Mouse (Mus musculus) T-helper 17 cell (primary cell): Measurements from ENCODE around the gene Scgb3a1.

Experiments
- in situ Hi-C, 2 experiments: fragments of 300-600 bp; cut with MboI, MseI; formaldehyde crosslinking; loops; 1 replicate in 1 of 2; 2 replicates in 1 of 2; pipeline ENCODE4 v1.15.1; 2025; ENCODE audit warnings: high pct_unique_total_duplicates in 2 of 2

The Scgb3a1 gene

DNA sequence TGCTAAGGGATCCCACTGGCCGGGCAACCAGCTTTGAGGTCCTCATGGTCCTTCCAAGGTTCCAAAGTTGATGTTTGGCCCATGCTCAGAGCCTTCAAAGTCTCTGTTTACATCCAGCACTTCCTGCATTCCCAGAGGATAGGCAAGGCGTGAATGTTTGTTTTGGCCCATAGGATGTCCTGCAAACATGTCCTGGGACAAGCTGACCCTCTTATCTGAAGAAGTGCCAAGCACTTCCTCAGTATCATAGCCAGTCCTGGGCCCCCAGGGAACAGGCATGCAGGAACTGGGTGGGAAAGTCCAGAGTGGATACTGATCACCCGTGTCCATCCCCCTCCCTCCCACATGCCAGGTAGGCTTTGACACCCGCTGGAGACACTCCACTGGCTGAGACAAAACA lies 5.3 kb upstream of the Scgb3a1 start:
- in situ Hi-C loops = loop anchor here (5.0 kb wide), 2 partner anchors 214 to 299 kb away; no protein-coding TSS in a partner anchor

DNA sequence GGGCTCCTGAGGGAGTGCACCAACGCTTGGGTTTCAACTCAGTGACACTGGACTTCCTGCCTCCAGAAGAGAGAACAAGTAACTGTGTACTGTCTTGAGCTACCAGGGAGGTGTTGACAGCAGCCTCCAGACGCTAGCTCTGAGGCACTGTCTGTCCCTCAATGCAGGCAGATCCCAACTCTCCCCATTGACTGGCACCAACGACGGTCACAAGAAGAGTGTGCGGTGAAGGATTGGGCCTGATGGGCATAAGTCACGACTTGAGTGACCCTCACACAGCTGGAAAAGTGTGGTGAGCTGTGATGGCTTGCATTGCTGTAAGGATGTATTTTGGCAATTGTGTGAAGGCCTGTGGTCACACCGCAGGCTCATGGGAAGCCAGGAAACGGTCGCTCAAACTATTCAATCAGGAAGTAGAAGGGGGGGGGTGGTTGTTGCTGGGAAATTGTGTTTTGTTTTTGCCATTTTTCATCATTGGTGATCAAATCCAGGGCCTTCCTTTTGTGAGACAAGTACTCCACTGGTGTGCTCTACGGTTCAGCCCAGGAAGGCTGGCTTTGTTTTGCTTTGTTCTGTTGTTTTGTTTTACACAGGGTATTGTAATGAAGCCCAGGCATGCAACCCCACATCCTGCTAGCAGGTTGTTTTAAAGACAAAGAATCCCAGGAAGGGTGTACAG lies 4.5 kb upstream of the Scgb3a1 start:
- in situ Hi-C loops = loop anchor here (5.0 kb wide), 2 partner anchors 213 to 298 kb away; no protein-coding TSS in a partner anchor

- in situ Hi-C loops = loop anchor here (5.0 kb wide), 2 partner anchors 213 to 298 kb away; no protein-coding TSS in a partner anchor
These were observed 4.0 kb upstream of the Scgb3a1 start for GRCm38 (mm10) chr11:49659470-49659799.

GRCm38 (mm10) chr11:49662292-49662780 lies 1.1 kb upstream of the Scgb3a1 start:
- in situ Hi-C loops = no loop called here

DNA sequence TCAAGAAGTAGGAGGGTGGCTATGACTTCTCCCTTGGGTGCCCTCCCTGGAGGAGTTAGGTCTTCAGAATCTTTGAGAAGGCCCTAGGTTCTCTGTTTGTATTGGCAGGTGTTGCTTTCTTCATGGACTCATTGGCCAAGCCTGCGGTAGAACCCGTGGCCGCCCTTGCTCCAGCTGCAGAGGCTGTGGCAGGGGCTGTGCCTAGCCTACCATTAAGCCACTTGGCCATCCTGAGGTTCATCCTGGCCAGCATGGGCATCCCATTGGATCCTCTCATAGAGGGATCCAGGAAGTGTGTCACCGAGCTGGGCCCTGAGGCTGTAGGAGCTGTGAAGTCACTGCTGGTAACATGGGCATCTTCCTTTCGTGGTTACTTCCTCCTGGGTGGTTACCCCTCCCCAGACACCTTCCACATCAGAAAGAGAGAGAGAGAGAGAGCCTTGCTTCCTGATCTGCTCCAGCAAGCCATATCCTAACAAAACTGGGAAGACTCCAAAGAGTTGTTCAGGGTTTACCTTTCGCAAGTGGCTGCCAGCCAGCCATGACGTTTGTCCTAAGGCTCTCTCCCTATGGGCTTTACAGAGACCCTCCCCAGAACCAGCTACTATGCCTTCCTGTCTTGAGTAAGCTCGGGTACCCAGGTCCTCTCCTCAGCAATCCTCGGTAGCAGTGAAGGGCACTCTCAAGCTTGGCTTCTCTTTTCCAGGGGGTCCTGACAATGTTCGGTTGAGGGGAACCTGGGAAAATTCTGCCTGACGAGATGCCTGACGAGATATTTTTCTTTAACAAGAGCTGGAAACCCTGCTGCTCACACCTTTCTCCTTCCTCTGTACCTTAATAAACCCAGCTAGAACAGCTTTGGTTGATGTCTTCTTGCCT lies 1.1 kb downstream of the Scgb3a1 start:
- in situ Hi-C loops = no loop called here

GRCm38 (mm10) chr11:49665462-49665861 lies 2.1 kb downstream of the Scgb3a1 start:
- in situ Hi-C loops = no loop called here

- in situ Hi-C loops = no loop called here
These were observed 10.0 kb downstream of the Scgb3a1 start for GRCm38 (mm10) chr11:49673433-49673832.

DNA sequence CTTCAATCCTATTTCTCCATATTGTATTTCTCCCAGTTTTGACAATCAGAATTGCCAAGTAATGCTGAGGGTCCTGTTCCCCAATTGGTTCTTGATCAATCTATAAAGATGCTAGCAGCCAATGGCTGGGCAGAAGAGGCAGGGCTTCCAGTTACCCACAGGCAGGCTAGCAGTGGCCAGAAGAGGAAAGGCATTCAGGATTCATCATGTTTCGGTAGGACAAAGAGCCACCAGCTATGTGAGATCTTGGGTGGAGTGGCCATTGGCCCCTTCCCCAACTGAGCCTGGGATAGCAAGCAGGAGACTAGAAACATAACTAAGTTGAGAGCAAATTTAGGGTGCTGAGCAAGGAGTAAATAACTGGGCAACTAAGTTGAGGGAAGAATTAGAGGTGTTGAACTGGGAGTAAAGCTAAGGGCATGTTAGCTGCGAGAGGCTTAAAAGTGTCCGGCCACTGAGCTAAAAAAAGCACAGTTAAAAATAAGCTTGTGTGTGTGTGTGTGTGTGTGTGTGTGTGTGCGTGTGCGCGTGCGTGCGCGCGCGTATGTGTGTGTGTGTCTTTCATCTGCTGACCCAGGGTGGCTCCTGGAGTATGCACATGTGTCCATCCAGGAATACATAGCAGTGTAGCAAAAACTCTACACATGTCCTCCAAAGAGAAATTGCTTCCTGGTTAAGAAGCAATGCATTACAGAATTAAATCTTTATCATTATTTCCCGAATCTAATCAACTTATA lies 21.0 kb downstream of the Scgb3a1 start:
- in situ Hi-C loops = no loop called here

GRCm38 (mm10) chr11:49695013-49695412 lies 31.6 kb downstream of the Scgb3a1 start:
- in situ Hi-C loops = no loop called here

GRCm38 (mm10) chr11:49695695-49696094 lies 32.3 kb downstream of the Scgb3a1 start:
- in situ Hi-C loops = no loop called here

- in situ Hi-C loops = no loop called here
These were observed 33.1 kb downstream of the Scgb3a1 start for GRCm38 (mm10) chr11:49696472-49696871.

- in situ Hi-C loops = no loop called here
These were observed 34.4 kb downstream of the Scgb3a1 start for GRCm38 (mm10) chr11:49697779-49698178.

GRCm38 (mm10) chr11:49699079-49699478 lies 35.7 kb downstream of the Scgb3a1 start:
- in situ Hi-C loops = no loop called here

- in situ Hi-C loops = loop anchor here in 1 of 2 experiments (25.0 kb wide), 1 partner anchor 890 kb away; the partner anchor contains the start of genes Rack1 and Trim41
These were observed 38.6 kb downstream of the Scgb3a1 start for GRCm38 (mm10) chr11:49702014-49702413.

DNA sequence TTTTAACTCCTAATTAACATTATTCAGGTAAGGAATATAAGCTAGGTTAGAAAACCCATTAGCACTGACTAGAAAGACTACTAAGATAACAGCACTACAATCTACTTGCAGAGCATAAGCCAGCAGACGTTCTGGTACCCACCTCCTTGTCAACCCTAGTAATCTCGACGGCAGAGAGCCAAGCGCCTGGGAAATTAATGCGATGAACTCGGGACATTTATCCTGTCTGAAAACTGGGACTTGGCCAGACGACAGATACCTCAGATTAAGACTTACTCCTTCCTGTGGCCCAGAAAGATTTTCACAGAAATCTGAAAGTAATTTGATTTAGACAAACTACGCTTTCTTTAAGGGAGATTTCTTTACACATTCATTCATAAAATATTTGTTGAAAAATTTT lies 41.4 kb downstream of the Scgb3a1 start:
- in situ Hi-C loops = loop anchor here in 1 of 2 experiments (25.0 kb wide), 1 partner anchor 893 kb away; the partner anchor contains the start of genes Rack1 and Trim41

GRCm38 (mm10) chr11:49707834-49708233 lies 44.4 kb downstream of the Scgb3a1 start:
- in situ Hi-C loops = loop anchor here in 1 of 2 experiments (25.0 kb wide), 1 partner anchor 896 kb away; the partner anchor contains the start of genes Rack1 and Trim41

GRCm38 (mm10) chr11:49710664-49711063 lies 47.3 kb downstream of the Scgb3a1 start:
- in situ Hi-C loops = loop anchor here in 1 of 2 experiments (25.0 kb wide), 1 partner anchor 898 kb away; the partner anchor contains the start of genes Rack1 and Trim41

GRCm38 (mm10) chr11:49711981-49712554 lies 48.7 kb downstream of the Scgb3a1 start:
- in situ Hi-C loops = loop anchor here in 1 of 2 experiments (25.0 kb wide), 1 partner anchor 900 kb away; the partner anchor contains the start of genes Rack1 and Trim41

DNA sequence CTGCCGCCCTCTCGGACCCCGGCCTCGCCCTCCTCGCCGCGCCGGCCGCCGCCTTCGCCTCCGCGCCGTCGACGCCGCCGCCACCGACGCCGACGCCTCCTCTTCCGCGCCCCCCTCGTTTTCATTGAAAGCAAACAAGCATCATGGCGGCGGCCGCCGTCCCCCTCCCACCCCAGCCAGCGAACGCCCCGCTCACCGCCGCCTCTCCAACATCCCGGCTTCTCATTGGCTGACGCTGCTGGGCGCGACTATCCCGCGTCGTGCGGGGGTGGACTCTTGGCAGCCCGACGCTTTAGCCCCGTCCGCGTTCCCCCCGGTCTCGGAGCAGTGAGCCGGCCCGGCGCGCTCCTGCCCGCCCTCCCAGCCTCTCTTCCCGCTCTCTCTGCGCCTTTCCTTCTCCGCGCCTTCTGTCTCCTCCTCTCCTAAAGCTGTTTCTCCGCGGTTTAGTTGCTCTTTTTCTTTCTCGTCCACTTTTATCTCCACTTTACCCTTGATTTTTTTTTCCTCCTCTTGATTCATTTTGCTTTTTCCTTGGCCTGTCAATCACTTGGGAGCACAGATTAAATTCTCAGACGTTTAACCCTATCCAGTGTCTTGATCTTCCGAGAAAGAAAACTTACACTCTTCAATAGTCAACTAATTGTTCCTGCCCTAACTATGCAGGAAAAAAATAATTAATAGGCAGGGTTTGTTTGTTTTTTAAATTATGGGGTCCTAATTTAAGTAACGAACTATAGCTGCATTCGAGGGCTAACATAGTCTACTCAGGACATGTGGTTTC lies 49.3 kb downstream of the Scgb3a1 start, which contains the start of gene Cnot6:
Cnot6 (minus strand) TSS at position 169 of the 781 bp plus-strand sequence.
- in situ Hi-C loops = loop anchor here in 1 of 2 experiments (25.0 kb wide), 1 partner anchor 900 kb away; the partner anchor contains the start of genes Rack1 and Trim41
